Mouse (Mus musculus) CH12.LX (cell line): ENCODE data around the gene Siglec1. TPM values are rescaled to one million over a fixed set of nuclear protein-coding genes. Genes with fewer than 3 reads are reported as not detected.
"Not testable (repeated sequence)": the region's sequence is repeated elsewhere in the genome, so short reads cannot be mapped to it uniquely, and the experiment has no call there.

Source experiments
- DNase-seq: peaks from one replicate; pipeline ENCODE4 v3.0.0-alpha.2; 2013; ENCODE audit errors: extremely low read depth
- H3K27ac ChIP-seq: 2 replicates; pipeline ENCODE4 v1.5.1; 2012; ENCODE audit warnings: low read depth, mild to moderate bottlenecking, control low read depth, moderate library complexity; ENCODE audit not compliant: insufficient read depth
- H3K27me3 ChIP-seq: replicated peaks from 2 replicates; pipeline ENCODE3; 2012; ENCODE audit warnings: inconsistent platforms
- H3K36me3 ChIP-seq, 2 experiments: replicated peaks in 1 of 2; 2 replicates each; pipeline versions ENCODE3 to v1.6.1; 2012; ENCODE audit warnings: inconsistent platforms in 1 of 2, low read length in 1 of 2, mild to moderate bottlenecking in 1 of 2, mixed read lengths in 1 of 2, moderate library complexity in 1 of 2; ENCODE audit not compliant: control insufficient read depth in 1 of 2, insufficient read depth in 1 of 2
- H3K4me1 ChIP-seq, 2 experiments: 2 replicates each; pipeline ENCODE4 v1.6.1; 2012; ENCODE audit warnings: inconsistent platforms in 1 of 2, moderate library complexity in 1 of 2; ENCODE audit not compliant: insufficient read depth in 2 of 2, control insufficient read depth in 1 of 2
- H3K4me2 ChIP-seq: 2 replicates; pipeline ENCODE4 v1.6.1; 2012; ENCODE audit warnings: low read depth, mild to moderate bottlenecking, control low read depth; ENCODE audit not compliant: poor library complexity, insufficient read depth, severe bottlenecking
- H3K4me3 ChIP-seq, 3 experiments: fragments of 150-350 bp in 1 of 3; sonication (generic) in 1 of 3; replicated peaks in 1 of 3; 2 replicates each; pipeline versions ENCODE3 to v1.5.1; 2011 to 2012; ENCODE audit warnings: low read depth in 2 of 3, low read length in 2 of 3, mild to moderate bottlenecking in 2 of 3, moderate library complexity in 2 of 3, control low read depth in 1 of 3, improper control_type of control experiment in 1 of 3, inconsistent platforms in 1 of 3, mixed read lengths in 1 of 3; ENCODE audit not compliant: poor library complexity in 1 of 3
- H3K79me2 ChIP-seq: replicated peaks from 2 replicates; pipeline ENCODE4 v1.6.1; 2012; ENCODE audit warnings: mild to moderate bottlenecking, moderate library complexity; ENCODE audit not compliant: control insufficient read depth, poor library complexity, insufficient read depth, severe bottlenecking; ENCODE audit errors: extremely low read depth
- H3K9ac ChIP-seq: 2 replicates; pipeline ENCODE4 v1.6.1; 2012; ENCODE audit warnings: low read depth, mild to moderate bottlenecking, control low read depth, moderate library complexity; ENCODE audit not compliant: insufficient read depth
- H3K9me3 ChIP-seq: replicated peaks from 2 replicates; pipeline ENCODE3; 2012; ENCODE audit warnings: low read length, inconsistent platforms, mixed read lengths
- BHLHE40 ChIP-seq: IDR thresholded peaks from 2 replicates; pipeline ENCODE4 v1.6.1; 2011; ENCODE audit warnings: mild to moderate bottlenecking, low read depth, low read length, improper control_type of control experiment
- CHD2 ChIP-seq: IDR thresholded peaks from 2 replicates; pipeline ENCODE4 v1.6.1; 2011; ENCODE audit warnings: low read length, improper control_type of control experiment
- EP300 ChIP-seq: IDR thresholded peaks from 2 replicates; pipeline ENCODE4 v1.6.1; 2011; ENCODE audit warnings: low read length, improper control_type of control experiment
- IRF4 ChIP-seq: IDR thresholded peaks from 2 replicates; pipeline ENCODE4 v1.6.1; 2014; ENCODE audit warnings: low read depth, mild to moderate bottlenecking, inconsistent platforms, low read length, improper control_type of control experiment
- JUND ChIP-seq: conservative IDR thresholded peaks from 2 replicates; pipeline ENCODE4 v1.6.1; 2011; ENCODE audit warnings: low read depth, low read length, improper control_type of control experiment
- MAX ChIP-seq: IDR thresholded peaks from 2 replicates; pipeline ENCODE4 v1.6.1; 2011; ENCODE audit warnings: low read length, improper control_type of control experiment
- MEF2A ChIP-seq: IDR thresholded peaks from 2 replicates; pipeline ENCODE4 v1.6.1; 2014; ENCODE audit warnings: low read depth, mild to moderate bottlenecking, inconsistent platforms, low read length, improper control_type of control experiment, borderline replicate concordance
- POLR2A ChIP-seq: IDR thresholded peaks from 2 replicates; pipeline ENCODE4 v1.6.1; 2011; ENCODE audit warnings: low read depth, mild to moderate bottlenecking, improper control_type of control experiment, low read length
- POLR2AphosphoS2 ChIP-seq: IDR thresholded peaks from 2 replicates; pipeline ENCODE4 v1.6.1; 2011; ENCODE audit warnings: low read depth, low read length, improper control_type of control experiment
- SIN3A ChIP-seq: IDR thresholded peaks from 2 replicates; pipeline ENCODE4 v1.6.1; 2012; ENCODE audit warnings: low read length, improper control_type of control experiment, inconsistent platforms
- SMC3 ChIP-seq: IDR thresholded peaks from 2 replicates; pipeline ENCODE4 v1.6.1; 2011; ENCODE audit warnings: low read depth, low read length, improper control_type of control experiment
- TBP ChIP-seq: conservative IDR thresholded peaks from 2 replicates; pipeline ENCODE4 v1.6.1; 2011; ENCODE audit warnings: low read depth, low read length, improper control_type of control experiment
- UBTF ChIP-seq: IDR thresholded peaks from 2 replicates; pipeline ENCODE4 v1.6.1; 2012; ENCODE audit warnings: low read depth, mild to moderate bottlenecking, inconsistent platforms, low read length, improper control_type of control experiment, moderate library complexity
- USF2 ChIP-seq: conservative IDR thresholded peaks from 2 replicates; pipeline ENCODE4 v1.6.1; 2011; ENCODE audit warnings: low read depth, low read length, improper control_type of control experiment
- ZC3H11A ChIP-seq: IDR thresholded peaks from 2 replicates; pipeline ENCODE4 v1.6.1; 2012; ENCODE audit warnings: low read depth, mild to moderate bottlenecking, inconsistent platforms, low read length, improper control_type of control experiment
- ZKSCAN1 ChIP-seq: IDR thresholded peaks from 2 replicates; pipeline ENCODE4 v1.6.1; 2012; ENCODE audit warnings: low read depth, inconsistent platforms, low read length, improper control_type of control experiment, borderline replicate concordance
- dilution Hi-C: fragments of 300-500 bp; cut with MboI; formaldehyde crosslinking; loops from 2 replicates; pipeline ENCODE4 v1.14.3; 2020; ENCODE audit warnings: low sequenced_read_pairs; ENCODE audit not compliant: extremely low pct_unique_long_range_greater_than_20kb, extremely low pct_ligation_motif_present
- in situ Hi-C: fragments of 300-500 bp; cut with MboI; formaldehyde crosslinking; loops from 3 replicates; pipeline ENCODE4 v1.14.3; 2019; ENCODE audit warnings: low sequenced_read_pairs, low pct_ligation_motif_present, low pct_unique_long_range_greater_than_20kb, mixed read lengths
- polyA plus RNA-seq: library from polyadenylated mRNA; unstranded; fragments of >175 nt; gene quantifications from 2 replicates; pipeline ENCODE4 v1.2.1, GENCODE M21; 2012; ENCODE audit warnings: low read depth; ENCODE audit not compliant: insufficient read length
- total RNA-seq, 2 experiments: library from RNA; depleted of rRNA; stranded (reverse); fragments of 300-350 nt in 1 of 2; fragments of >200 nt in 1 of 2; gene quantifications; 2 replicates each; pipeline ENCODE4 v1.2.3; 2012 to 2014

Siglec1 gene
- total and polyA plus RNA-seq, 3 experiments: not detected

DNA sequence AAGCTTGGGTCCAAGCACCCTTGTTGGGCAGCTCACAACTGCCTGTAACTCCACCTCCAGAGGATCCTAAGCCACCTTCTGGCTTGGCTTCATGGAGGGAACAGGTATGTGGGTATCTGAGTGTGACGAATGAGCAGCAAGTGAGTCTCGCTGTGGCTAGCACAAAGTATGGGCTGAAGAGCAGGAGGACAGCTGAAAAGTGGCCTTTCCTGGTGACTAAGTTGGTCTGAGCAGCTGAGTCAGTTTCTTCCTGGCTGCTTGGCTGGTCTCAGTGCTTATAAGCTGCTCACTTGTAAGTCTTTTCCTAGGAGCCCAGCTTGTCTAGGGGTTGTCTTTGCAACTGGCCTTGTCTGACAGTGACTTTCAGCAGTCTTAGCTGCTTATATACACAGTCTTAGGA lies 50.2 kb downstream of the Siglec1 start:
- H3K9me3 ChIP-seq: no peaks in the 10 kb centered on the region
- dilution Hi-C loops (no loop called here), in situ Hi-C loops (no loop called here)
- no peak overlapping the region for H3K4me2 ChIP-seq
- H3K27ac ChIP-seq: no peak overlapping the region
- H3K27me3 ChIP-seq: peaks cover 6% of the 10 kb centered on the region
- peaks cover 4 to 9% of the 10 kb centered on the region in 2 experiments for H3K4me1 ChIP-seq
- H3K9ac ChIP-seq: no peak overlapping the region
- no peak for DNase-seq
- H3K79me2 ChIP-seq: no peaks in the 10 kb centered on the region
- no peaks in the 10 kb centered on the region for H3K36me3 ChIP-seq
- no peak overlapping the region for H3K4me3 ChIP-seq
- no peak for TF ChIP-seq UBTF
- TF ChIP-seq MEF2A: no peak
- no peak for TF ChIP-seq CHD2
- TF ChIP-seq USF2: no peak
- no peak for TF ChIP-seq EP300
- no peak for TF ChIP-seq POLR2AphosphoS2

GRCm38 (mm10) chr2:131031406-131031805 lies 55.2 kb downstream of the Siglec1 start:
- DNase-seq, H3K4me3 ChIP-seq, H3K36me3 ChIP-seq, H3K27ac ChIP-seq, dilution Hi-C loops, H3K4me2 ChIP-seq, H3K9ac ChIP-seq, H3K9me3 ChIP-seq, H3K27me3 ChIP-seq, H3K79me2 ChIP-seq, H3K4me1 ChIP-seq, in situ Hi-C loops: not testable (repeated sequence)

DNA sequence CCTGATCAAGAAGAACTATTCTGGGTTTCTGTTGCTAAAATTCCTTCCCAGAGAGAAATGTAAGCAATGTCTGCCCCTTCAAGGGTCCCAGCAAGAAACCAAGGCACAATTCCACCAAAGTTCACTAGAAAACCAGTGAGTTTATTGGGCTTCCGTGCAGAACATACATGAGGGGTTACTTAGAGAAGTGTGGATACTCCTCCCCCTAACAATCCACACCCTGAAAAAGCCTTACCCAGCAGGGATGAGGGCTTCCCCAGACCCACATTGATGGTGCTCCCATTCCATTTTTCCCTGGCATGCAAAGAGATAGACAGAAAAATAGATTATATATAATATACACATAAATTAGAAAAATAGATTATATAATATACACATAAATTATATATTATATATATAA lies 55.6 kb downstream of the Siglec1 start:
- dilution Hi-C loops: no loop called here
- DNase-seq: no peak
- no peaks in the 10 kb centered on the region for H3K79me2 ChIP-seq
- no peak overlapping the region for H3K4me2 ChIP-seq
- TF ChIP-seq BHLHE40 (no peak), IRF4 (no peak), ZKSCAN1 (no peak), MEF2A (no peak), POLR2AphosphoS2 (no peak), JUND (no peak), CHD2 (no peak), SMC3 (no peak), MAX (no peak), TBP (no peak), ZC3H11A (no peak), EP300 (no peak), SIN3A (no peak), POLR2A (no peak)
- TF ChIP-seq, all 38 proteins: peak for 0
- Histone ChIP-seq H3K36me3 (peaks cover 4 to 8% of the 10 kb centered on the region in 2 experiments), H3K4me1 (peaks cover 0 to 8% of the 10 kb centered on the region in 2 experiments; a peak in 1 of 4 replicates), H3K27me3 (peaks cover 4% of the 10 kb centered on the region), H3K9ac (no peak overlapping the region), H3K27ac (no peak overlapping the region), H3K9me3 (no peaks in the 10 kb centered on the region), H3K4me3 (no peak overlapping the region)
- in situ Hi-C loops: no loop called here
